In genomic region chr1:86472197-86472952, GRCm38 (mm10) we compare ENCODE assay signal across 8 mouse cellular contexts. TPM values are rescaled to one million over a fixed set of nuclear protein-coding genes. Genes with fewer than 3 reads are reported as not detected.
A peak's percentile ranks its signal among the peaks of the same experiment; 100 is the strongest.
DNase-seq lines count a peak whose midpoint lies in the region; ATAC-seq and TF ChIP-seq lines count a peak whose summit lies in the region.

No protein-coding gene starts in this region.

- no peak for TF ChIP-seq EP300 in stomach, postnatal 0 days (optimal IDR thresholded peaks at IDR 0.05)

- no peaks in the 10 kb centered on the region for H3K9me3 ChIP-seq in hindbrain, embryonic 12.5 days (replicated peaks)
- H3K9me3 ChIP-seq in limb, embryonic 15.5 days = no peaks in the 10 kb centered on the region
- no peaks in the 10 kb centered on the region for H3K9me3 ChIP-seq in midbrain, embryonic 14.5 days (ENCODE audit: control insufficient read depth, low read length)
- no peaks in the 10 kb centered on the region for H3K9me3 ChIP-seq in stomach, postnatal 0 days (ENCODE audit: control insufficient read depth, low read length)

- peaks cover 15% of the 10 kb centered on the region; the same call in 1 of the 2 replicates for H3K4me1 ChIP-seq in hindbrain, embryonic 12.5 days
- H3K4me1 ChIP-seq in limb, embryonic 15.5 days = peaks cover 24% of the 10 kb centered on the region
- peaks cover 3% of the 10 kb centered on the region; the same call in 1 of the 2 replicates for H3K4me1 ChIP-seq in midbrain, embryonic 14.5 days (ENCODE audit: control insufficient read depth, insufficient read depth, low read length)
- peaks cover 9% of the 10 kb centered on the region for H3K4me1 ChIP-seq in stomach, postnatal 0 days (replicated peaks; ENCODE audit: control insufficient read depth, insufficient read depth)

- TF ChIP-seq CTCF in stomach, postnatal 0 days (IDR thresholded peaks at IDR 0.05; ENCODE audit: low read depth) = peak; percentile 26; the same call in 1 of the 2 replicates

- H3K9ac ChIP-seq in hindbrain, embryonic 12.5 days = peak overlapping the region; percentile 39; the same call in 1 of the 2 replicates
- no peak overlapping the region for H3K9ac ChIP-seq in limb, embryonic 15.5 days
- peak overlapping the region; percentile 47 for H3K9ac ChIP-seq in midbrain, embryonic 14.5 days (replicated peaks; ENCODE audit: low read length)
- H3K9ac ChIP-seq in stomach, postnatal 0 days (ENCODE audit: low read length) = peak overlapping the region; percentile 58

- peak overlapping the region; percentile 55 for H3K27ac ChIP-seq in hindbrain, embryonic 12.5 days
- H3K27ac ChIP-seq in limb, embryonic 15.5 days = peak overlapping the region; percentile 96
- peak overlapping the region; percentile 58 for H3K27ac ChIP-seq in midbrain, embryonic 14.5 days (replicated peaks; ENCODE audit: low read depth, low read length)
- H3K27ac ChIP-seq in stomach, postnatal 0 days (replicated peaks) = peak overlapping the region; percentile 98

- WGBS in hindbrain, embryonic 12.5 days = 24% methylated on average over 31 of the region's 31 CpGs
- WGBS in limb, embryonic 15.5 days = 9% methylated on average over 31 of the region's 31 CpGs
- WGBS in midbrain, embryonic 14.5 days = 24% methylated on average over 31 of the region's 31 CpGs
- 5% methylated on average over 31 of the region's 31 CpGs for WGBS in stomach, postnatal 0 days

- H3K36me3 ChIP-seq in hindbrain, embryonic 12.5 days = no peaks in the 10 kb centered on the region
- no peaks in the 10 kb centered on the region for H3K36me3 ChIP-seq in limb, embryonic 15.5 days
- no peaks in the 10 kb centered on the region for H3K36me3 ChIP-seq in midbrain, embryonic 14.5 days (ENCODE audit: control insufficient read depth, insufficient read depth, low read length)
- no peaks in the 10 kb centered on the region for H3K36me3 ChIP-seq in stomach, postnatal 0 days (ENCODE audit: control insufficient read depth, insufficient read depth, low read length)

- peak overlapping the region; percentile 6; the same call in 1 of the 2 replicates for H3K4me3 ChIP-seq in hindbrain, embryonic 12.5 days
- H3K4me3 ChIP-seq in limb, embryonic 15.5 days = peak overlapping the region; percentile 17; the same call in 1 of the 2 replicates
- no peak overlapping the region for H3K4me3 ChIP-seq in midbrain, embryonic 14.5 days (replicated peaks; ENCODE audit: low read depth, low read length)
- H3K4me3 ChIP-seq in stomach, postnatal 0 days (ENCODE audit: low read depth, low read length) = no peak overlapping the region

- ATAC-seq in hindbrain, embryonic 12.5 days (ENCODE audit: low FRiP score) = no peak
- peak; percentile 86 for ATAC-seq in limb, embryonic 15.5 days (ENCODE audit: insufficient number of reproducible peaks, low FRiP score, low TSS enrichment, low read depth)
- peak; percentile 46; the same call in 1 of the 2 replicates for ATAC-seq in midbrain, embryonic 14.5 days (ENCODE audit: low FRiP score, low TSS enrichment)
- peak; percentile 78 for ATAC-seq in stomach, postnatal 0 days (ENCODE audit: low FRiP score, low TSS enrichment)

- peak overlapping the region; percentile 42 for H3K4me2 ChIP-seq in hindbrain, embryonic 12.5 days (replicated peaks)
- H3K4me2 ChIP-seq in limb, embryonic 15.5 days = peak overlapping the region; percentile 49
- H3K4me2 ChIP-seq in midbrain, embryonic 14.5 days (ENCODE audit: low read length) = peak overlapping the region; percentile 48
- peak overlapping the region; percentile 46 for H3K4me2 ChIP-seq in stomach, postnatal 0 days (replicated peaks; ENCODE audit: low read depth)

- H3K27me3 ChIP-seq in hindbrain, embryonic 12.5 days = no peaks in the 10 kb centered on the region
- H3K27me3 ChIP-seq in limb, embryonic 15.5 days = no peaks in the 10 kb centered on the region
- no peaks in the 10 kb centered on the region for H3K27me3 ChIP-seq in midbrain, embryonic 14.5 days (ENCODE audit: control insufficient read depth, insufficient read depth, low read length)
- no peaks in the 10 kb centered on the region for H3K27me3 ChIP-seq in stomach, postnatal 0 days (ENCODE audit: control insufficient read depth, insufficient read depth, low read length)

- peak; percentile 82 to 89 for DNase-seq in adrenal gland, adult (ENCODE audit: inconsistent age in 2 of 2, low spot score in 1 of 2)
- DNase-seq in adrenal gland, postnatal 4 days (ENCODE audit: low spot score in 2 of 2) = no peak
- peak; percentile 76 for DNase-seq in cerebellum, adult 9-10 months
- DNase-seq in gastrocnemius, adult 18-20 months (ENCODE audit: low spot score) = peak; percentile 86
- DNase-seq in midbrain, embryonic 14.5 days = peak; percentile 49
- DNase-seq in stomach, postnatal 0 days (ENCODE audit: low spot score) = peak; percentile 90

RNA-seq across cellular contexts. Expression of gene Tex44, which starts 46.2 kb away (rescaled TPM):
- total RNA-seq in adrenal gland, postnatal 4 days (2021) = not detected
- not detected for total RNA-seq in gastrocnemius, adult 18-20 months (2021)
- polyA plus RNA-seq in hindbrain, embryonic 12.5 days (2016; fragmentation: Nextera tagmentation; extraction: Ambion mirVana) = not detected in 2 replicates
- not detected in 2 replicates for polyA plus RNA-seq in limb, embryonic 15.5 days (2015; fragmentation: Nextera tagmentation; extraction: Ambion mirVana)
- polyA plus RNA-seq in midbrain, embryonic 14.5 days (2014; fragmentation: Nextera tagmentation; extraction: Ambion mirVana) = not detected in 2 replicates
- not detected in 2 replicates for polyA plus RNA-seq in stomach, postnatal 0 days (2015; fragmentation: Nextera tagmentation; extraction: Ambion mirVana)

RNA-seq across cellular contexts. Expression of gene Nmur1, which starts 46.3 kb away (rescaled TPM):
- not detected for total RNA-seq in adrenal gland, postnatal 4 days (2021)
- total RNA-seq in gastrocnemius, adult 18-20 months (2021) = not detected
- 0.23 TPM in 1 of 2 replicates, not detected in the other for polyA plus RNA-seq in hindbrain, embryonic 12.5 days (2016; fragmentation: Nextera tagmentation; extraction: Ambion mirVana)
- polyA plus RNA-seq in limb, embryonic 15.5 days (2015; fragmentation: Nextera tagmentation; extraction: Ambion mirVana) = not detected in 2 replicates
- not detected in 2 replicates for polyA plus RNA-seq in midbrain, embryonic 14.5 days (2014; fragmentation: Nextera tagmentation; extraction: Ambion mirVana)
- 0.52 and 0.56 TPM in 2 replicates for polyA plus RNA-seq in stomach, postnatal 0 days (2015; fragmentation: Nextera tagmentation; extraction: Ambion mirVana)

RNA-seq across cellular contexts. Expression of gene Ptma, which starts 54.2 kb away (rescaled TPM):
- 1,000 to 10,000 TPM; 1,215 to 1,376 TPM for total RNA-seq in adrenal gland, postnatal 4 days (2021)
- 10 to 100 TPM; 64.2 to 99.0 TPM for total RNA-seq in gastrocnemius, adult 18-20 months (2021)
- polyA plus RNA-seq in hindbrain, embryonic 12.5 days (2016; fragmentation: Nextera tagmentation; extraction: Ambion mirVana) = 2,735 and 2,863 TPM in 2 replicates
- polyA plus RNA-seq in limb, embryonic 15.5 days (2015; fragmentation: Nextera tagmentation; extraction: Ambion mirVana) = 1,783 and 2,088 TPM in 2 replicates
- polyA plus RNA-seq in midbrain, embryonic 14.5 days (2014; fragmentation: Nextera tagmentation; extraction: Ambion mirVana) = 2,168 and 2,208 TPM in 2 replicates
- polyA plus RNA-seq in stomach, postnatal 0 days (2015; fragmentation: Nextera tagmentation; extraction: Ambion mirVana) = 1,436 and 1,585 TPM in 2 replicates

Comparison
In these comparisons a context has a peak if more than half of its experiments do, and no peak if none do; other contexts are left out.
1. DNase-seq: peak in adrenal gland, adult (2 of 2), cerebellum, adult 9-10 months (single experiment), gastrocnemius, adult 18-20 months (single experiment), midbrain, embryonic 14.5 days (single experiment) and stomach, postnatal 0 days (single experiment); none in adrenal gland, postnatal 4 days (0 of 2).
2. H3K4me3 ChIP-seq: peak in hindbrain, embryonic 12.5 days (single experiment) and limb, embryonic 15.5 days (single experiment); none in midbrain, embryonic 14.5 days (single experiment) and stomach, postnatal 0 days (single experiment).
3. Peak in every context shown above with its lines, with median percentiles within 50 percentile points of each other: H3K27ac ChIP-seq and H3K4me2 ChIP-seq.